8 mouse cellular contexts compared by ENCODE assay signal in the genomic region with DNA sequence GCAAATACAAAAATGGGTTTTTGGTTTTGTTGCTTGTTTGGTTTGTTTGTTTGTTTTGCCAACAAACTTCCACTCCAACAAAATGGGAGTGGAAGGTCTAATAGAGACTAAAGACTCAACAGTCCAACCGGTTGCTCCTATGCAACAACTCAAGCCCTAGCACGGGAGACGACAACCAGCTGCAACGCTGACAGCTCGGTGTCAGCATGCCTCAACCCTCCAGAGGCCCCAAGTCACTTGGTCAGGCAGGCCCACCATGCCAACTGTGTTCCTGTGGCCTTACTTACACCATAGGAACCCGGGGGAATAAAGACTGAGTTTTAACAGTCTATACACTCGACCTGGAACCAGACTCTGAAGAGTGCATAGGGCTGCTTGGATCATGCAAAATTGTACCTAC. TPM values are rescaled to one million over a fixed set of nuclear protein-coding genes. Genes with fewer than 3 reads are reported as not detected.
DNase-seq lines count a peak whose midpoint lies in the region; ATAC-seq and TF ChIP-seq lines count a peak whose summit lies in the region.

No protein-coding gene starts in this region.

- no peak for DNase-seq in heart, embryonic 10.5 days (ENCODE audit: low spot score)
- DNase-seq in heart, postnatal 25 days (ENCODE audit: low spot score): no peak
- no peak for DNase-seq in frontal cortex, postnatal 36 days (ENCODE audit: low spot score in 2 of 2)
- DNase-seq in cerebellum, adult 11 months: no peak

- peaks cover 22% of the 10 kb centered on the region for H3K4me1 ChIP-seq in heart, embryonic 10.5 days
- peaks cover 8% of the 10 kb centered on the region for H3K4me1 ChIP-seq in ES-Bruce4 (ENCODE audit: control insufficient read depth, insufficient read depth, low read length)
- peaks cover 14% of the 10 kb centered on the region for H3K4me1 ChIP-seq in limb, embryonic 15.5 days
- H3K4me1 ChIP-seq in olfactory bulb, adult 2 months (ENCODE audit: control insufficient read depth, insufficient read depth, low read length): peaks cover 8% of the 10 kb centered on the region

- H3K9me3 ChIP-seq in heart, embryonic 10.5 days: no peaks in the 10 kb centered on the region
- no peaks in the 10 kb centered on the region for H3K9me3 ChIP-seq in ES-Bruce4 (replicated peaks; ENCODE audit: control insufficient read depth, insufficient read depth, low read length, poor library complexity, severe bottlenecking)
- H3K9me3 ChIP-seq in limb, embryonic 15.5 days: no peaks in the 10 kb centered on the region

- no peaks in the 10 kb centered on the region for H3K27me3 ChIP-seq in heart, embryonic 10.5 days (ENCODE audit: insufficient read depth, poor library complexity, severe bottlenecking)
- no peaks in the 10 kb centered on the region for H3K27me3 ChIP-seq in ES-Bruce4 (ENCODE audit: control insufficient read depth, insufficient read depth, low read length, poor library complexity, severe bottlenecking)
- no peaks in the 10 kb centered on the region for H3K27me3 ChIP-seq in limb, embryonic 15.5 days

- peak overlapping the region; percentile 92 for H3K4me2 ChIP-seq in limb, embryonic 15.5 days

- TF ChIP-seq POLR2A in ES-Bruce4 (IDR thresholded peaks at IDR 0.05; ENCODE audit: insufficient read depth, low read length): no peak
- TF ChIP-seq POLR2A in olfactory bulb, adult 2 months (IDR thresholded peaks at IDR 0.05; ENCODE audit: insufficient read depth, low read depth, low read length): no peak

- TF ChIP-seq CTCF in ES-Bruce4 (IDR thresholded peaks at IDR 0.05; ENCODE audit: low read depth, low read length): no peak
- no peak for TF ChIP-seq CTCF in olfactory bulb, adult 2 months (IDR thresholded peaks at IDR 0.05; ENCODE audit: insufficient read depth, low read depth, low read length)

- 2% methylated on average over 7 of the region's 7 CpGs for WGBS in heart, embryonic 10.5 days
- 1% methylated on average over 7 of the region's 7 CpGs for WGBS in limb, embryonic 15.5 days
- WGBS in olfactory bulb, adult 2 months: 2% methylated on average over 7 of the region's 7 CpGs

- H3K4me3 ChIP-seq in heart, embryonic 10.5 days: peak overlapping the region; percentile 100
- H3K4me3 ChIP-seq in ES-Bruce4 (ENCODE audit: low read depth, low read length): peak overlapping the region; percentile 94
- H3K4me3 ChIP-seq in limb, embryonic 15.5 days: peak overlapping the region; percentile 72
- H3K4me3 ChIP-seq in olfactory bulb, adult 2 months (ENCODE audit: insufficient read depth, low read depth, low read length): peak overlapping the region; percentile 63

- ATAC-seq in erythroid progenitor cell, adult 5-6 weeks (replicated peaks; ENCODE audit: low FRiP score, poor library complexity, severe bottlenecking): 0 out of 2 replicates have a peak, but pooled peaks have one; percentile 7
- ATAC-seq in limb, embryonic 15.5 days (ENCODE audit: insufficient number of reproducible peaks, low FRiP score, low TSS enrichment, low read depth): 0 out of 2 replicates have a peak, but pooled peaks have one; percentile 22

- H3K9ac ChIP-seq in ES-Bruce4 (ENCODE audit: low read depth, poor library complexity, severe bottlenecking): peak overlapping the region; percentile 72
- H3K9ac ChIP-seq in limb, embryonic 15.5 days: peak overlapping the region; percentile 92

- peak overlapping the region; percentile 97 for H3K27ac ChIP-seq in heart, embryonic 10.5 days
- no peak overlapping the region; the same call in 1 of the 2 replicates for H3K27ac ChIP-seq in ES-Bruce4 (ENCODE audit: insufficient read depth, low read length)
- no peak overlapping the region for H3K27ac ChIP-seq in limb, embryonic 15.5 days
- no peak overlapping the region for H3K27ac ChIP-seq in olfactory bulb, adult 2 months (ENCODE audit: insufficient read depth, low read depth, low read length)

- TF ChIP-seq EP300 in ES-Bruce4 (IDR thresholded peaks at IDR 0.05; ENCODE audit: insufficient read depth, low read depth, low read length): no peak

- intact Hi-C loops in heart, postnatal 25 days (cut with DNase I): no loop called here

- H3K36me3 ChIP-seq in heart, embryonic 10.5 days: 0 out of 2 replicates have a peak, but pooled peaks cover 3% of the 10 kb centered on the region
- 0 out of 2 replicates have a peak, but pooled peaks cover 3% of the 10 kb centered on the region for H3K36me3 ChIP-seq in ES-Bruce4 (ENCODE audit: control insufficient read depth, insufficient read depth, low read length, poor library complexity, severe bottlenecking)
- 0 out of 2 replicates have a peak, but pooled peaks cover 11% of the 10 kb centered on the region for H3K36me3 ChIP-seq in limb, embryonic 15.5 days

RNA-seq across cellular contexts. Expression of a gene that starts 0.8 kb away (rescaled TPM):
- polyA plus RNA-seq in heart, embryonic 10.5 days (2016; fragmentation: Nextera tagmentation; extraction: Ambion mirVana): 20.4 and 30.5 TPM in 2 replicates
- total RNA-seq in heart, postnatal 25 days (2021): 10 to 100 TPM; 24.8 to 30.8 TPM
- 59.2 and 60.9 TPM in 2 replicates for polyA plus RNA-seq in ES-Bruce4 (2011; ENCODE audit: insufficient read depth, insufficient read length, low read depth, missing spikeins)
- 7.6 and 11.7 TPM in 2 replicates for total RNA-seq in erythroid progenitor cell, adult 5-6 weeks (2015; ENCODE audit: low replicate concordance)
- total RNA-seq in erythroid progenitor cell, adult 5-6 weeks (2017; ENCODE audit: low replicate concordance): 10.2 and 14.8 TPM in 2 replicates
- 26.0 and 29.6 TPM in 2 replicates for polyA plus RNA-seq in limb, embryonic 15.5 days (2015; fragmentation: Nextera tagmentation; extraction: Ambion mirVana)
- polyA plus RNA-seq in olfactory bulb, adult 2 months (2012; ENCODE audit: insufficient read depth, insufficient read length, low replicate concordance, missing spikeins): not detected in 2 replicates
